Mouse (Mus musculus) neural tube, embryonic 11.5 days (tissue): ENCODE measurements around the gene Aak1. TPM values are rescaled to one million over a fixed set of nuclear protein-coding genes. Genes with fewer than 3 reads are reported as not detected.

Experiments used
- ATAC-seq: fragments of 200-750 bp; cut with Nextera tagmentation; 2 replicates; pipeline ENCODE4 v1.8.0; 2017; ENCODE audit warnings: moderate number of reproducible peaks, mild to moderate bottlenecking, moderate TSS enrichment, moderate library complexity; ENCODE audit not compliant: insufficient read depth, low FRiP score, low TSS enrichment
- DNase-seq: peaks from one replicate; pipeline ENCODE4 v3.0.0-alpha.2; 2015; ENCODE audit warnings: low spot score
- H3K27ac ChIP-seq: fragments of 300-500 bp; sonication (generic); 2 replicates; pipeline ENCODE4 v1.5.1; 2014; ENCODE audit warnings: low read depth, mild to moderate bottlenecking, low read length
- H3K27me3 ChIP-seq: fragments of 300-500 bp; sonication (generic); 2 replicates; pipeline ENCODE4 v1.6.1; 2014; ENCODE audit warnings: mild to moderate bottlenecking, low read length, mixed read lengths; ENCODE audit not compliant: control insufficient read depth, insufficient read depth
- H3K36me3 ChIP-seq: fragments of 300-500 bp; sonication (generic); 2 replicates; pipeline ENCODE4 v1.6.1; 2014; ENCODE audit warnings: mild to moderate bottlenecking, low read length, moderate library complexity, mixed read lengths; ENCODE audit not compliant: control insufficient read depth, insufficient read depth
- H3K4me1 ChIP-seq: fragments of 300-500 bp; sonication (generic); 2 replicates; pipeline ENCODE4 v1.6.1; 2014; ENCODE audit warnings: low read length, mixed read lengths; ENCODE audit not compliant: control insufficient read depth, insufficient read depth
- H3K4me2 ChIP-seq: fragments of 300-500 bp; sonication (generic); 2 replicates; pipeline ENCODE4 v1.6.1; 2014; ENCODE audit warnings: low read depth, mild to moderate bottlenecking, moderate library complexity
- H3K4me3 ChIP-seq: fragments of 300-500 bp; sonication (generic); 2 replicates; pipeline ENCODE4 v1.5.1; 2014; ENCODE audit warnings: low read depth, low read length
- H3K9ac ChIP-seq: fragments of 300-500 bp; sonication (generic); 2 replicates; pipeline ENCODE4 v1.6.1; 2014; ENCODE audit warnings: mild to moderate bottlenecking, low read length
- H3K9me3 ChIP-seq: fragments of 300-500 bp; sonication (generic); 2 replicates; pipeline ENCODE4 v1.6.1; 2016; ENCODE audit warnings: low read length; ENCODE audit not compliant: control insufficient read depth
- WGBS: fragments of 180-500 bp; shearing (Covaris S2); extraction: QIAGEN DNeasy Blood & Tissue Kit; methylation state at CpG from one replicate; pipeline ENCODE4 v1.1.7; 2014; 5-methylcytosine and 5-hydroxymethylcytosine counted together
- polyA plus RNA-seq: library from polyadenylated mRNA; unstranded; fragments of >200 nt; fragmentation: Nextera tagmentation; extraction: Ambion mirVana; gene quantifications from 2 replicates; pipeline ENCODE4 v1.2.1, GENCODE M21; 2014

Aak1 gene
- polyA plus RNA-seq, 1 experiment from 2014 or later, result 27.1 TPM

DNA sequence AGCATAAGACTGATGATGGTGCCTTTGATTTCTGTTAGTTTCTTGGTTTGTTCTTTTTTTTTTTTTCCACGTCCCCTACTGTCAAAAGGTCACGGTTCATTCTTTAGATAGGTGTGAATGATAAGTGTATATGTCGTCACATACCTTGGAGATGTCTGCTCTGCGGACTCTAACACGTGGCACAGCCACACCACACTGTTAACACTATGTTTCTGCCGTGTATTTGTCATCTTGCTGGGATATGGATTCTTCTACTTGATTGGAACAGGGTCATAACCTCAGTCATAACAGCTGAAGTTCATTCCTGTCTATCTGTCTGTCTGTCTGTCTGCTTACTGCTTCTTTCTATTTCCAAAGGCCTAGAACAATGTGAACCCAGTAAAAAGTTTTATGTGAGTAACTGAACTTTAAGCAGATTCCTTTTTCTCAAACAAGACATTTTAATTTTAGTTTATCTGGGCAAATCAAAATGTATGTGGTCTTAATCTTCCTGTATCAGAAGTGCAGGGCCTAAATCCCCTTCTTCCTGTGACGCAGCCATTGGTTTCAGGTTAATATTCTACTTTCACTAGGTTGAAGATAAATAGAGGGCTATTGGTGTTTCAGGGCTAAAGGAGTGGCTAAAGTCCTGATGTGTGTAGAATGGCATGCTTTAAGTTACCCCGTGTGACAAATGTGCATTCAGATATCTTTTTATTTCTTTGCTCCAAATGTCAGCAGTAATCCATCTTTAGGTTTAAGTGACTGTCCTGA is 129.0 kb downstream of the Aak1 start:
- no peak for ATAC-seq
- no peaks in the 10 kb centered on the region for H3K9me3 ChIP-seq
- no peak overlapping the region for H3K9ac ChIP-seq
- H3K36me3 ChIP-seq, result peaks cover 2% of the 10 kb centered on the region
- H3K4me3 ChIP-seq, result no peak overlapping the region
- no peak overlapping the region for H3K4me2 ChIP-seq
- H3K27me3 ChIP-seq, result no peaks in the 10 kb centered on the region
- no peak for DNase-seq
- no peaks in the 10 kb centered on the region for H3K4me1 ChIP-seq
- H3K27ac ChIP-seq, result no peak overlapping the region
- WGBS, result 89% methylated on average over 8 of the region's 8 CpGs

- DNase-seq, result no peak
- Histone ChIP-seq H3K27me3 (no peaks in the 10 kb centered on the region), H3K36me3 (peaks cover under 1% of the 10 kb centered on the region; the same call in 1 of the 2 replicates), H3K9me3 (no peaks in the 10 kb centered on the region), H3K4me3 (no peak overlapping the region), H3K9ac (no peak overlapping the region), H3K27ac (no peak overlapping the region), H3K4me1 (no peaks in the 10 kb centered on the region), H3K4me2 (no peak overlapping the region)
- WGBS, result 81% methylated on average over 6 of the region's 6 CpGs
- no peak for ATAC-seq
Measured at GRCm38 (mm10) chr6:86978909-86979265, 129.6 kb downstream of the Aak1 start.

DNA sequence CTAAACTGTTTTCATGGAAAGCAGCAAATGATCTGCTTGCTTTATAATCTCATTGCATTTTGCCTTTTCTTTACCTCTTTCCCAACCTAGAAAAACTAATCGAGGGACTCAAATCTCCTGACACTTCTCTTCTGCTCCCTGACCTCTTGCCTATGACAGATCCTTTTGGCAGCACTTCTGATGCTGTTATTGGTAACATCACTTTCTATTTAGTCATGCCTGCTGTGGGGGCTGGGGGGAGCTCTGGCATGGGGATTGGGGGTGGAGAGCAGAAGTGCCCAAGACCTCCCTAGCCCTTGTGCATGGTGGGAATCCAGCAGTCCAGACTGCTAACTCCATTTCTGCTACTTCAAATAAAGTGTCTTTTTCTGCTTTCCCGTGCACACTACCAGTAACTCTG is 131.9 kb downstream of the Aak1 start:
- Histone ChIP-seq H3K9me3 (no peaks in the 10 kb centered on the region), H3K9ac (no peak overlapping the region), H3K27me3 (no peaks in the 10 kb centered on the region), H3K4me2 (no peak overlapping the region), H3K36me3 (no peaks in the 10 kb centered on the region), H3K27ac (no peak overlapping the region), H3K4me1 (no peaks in the 10 kb centered on the region), H3K4me3 (no peak overlapping the region)
- DNase-seq (no peak), ATAC-seq (no peak)
- WGBS, result 85% methylated on average over 2 of the region's 2 CpGs

DNA sequence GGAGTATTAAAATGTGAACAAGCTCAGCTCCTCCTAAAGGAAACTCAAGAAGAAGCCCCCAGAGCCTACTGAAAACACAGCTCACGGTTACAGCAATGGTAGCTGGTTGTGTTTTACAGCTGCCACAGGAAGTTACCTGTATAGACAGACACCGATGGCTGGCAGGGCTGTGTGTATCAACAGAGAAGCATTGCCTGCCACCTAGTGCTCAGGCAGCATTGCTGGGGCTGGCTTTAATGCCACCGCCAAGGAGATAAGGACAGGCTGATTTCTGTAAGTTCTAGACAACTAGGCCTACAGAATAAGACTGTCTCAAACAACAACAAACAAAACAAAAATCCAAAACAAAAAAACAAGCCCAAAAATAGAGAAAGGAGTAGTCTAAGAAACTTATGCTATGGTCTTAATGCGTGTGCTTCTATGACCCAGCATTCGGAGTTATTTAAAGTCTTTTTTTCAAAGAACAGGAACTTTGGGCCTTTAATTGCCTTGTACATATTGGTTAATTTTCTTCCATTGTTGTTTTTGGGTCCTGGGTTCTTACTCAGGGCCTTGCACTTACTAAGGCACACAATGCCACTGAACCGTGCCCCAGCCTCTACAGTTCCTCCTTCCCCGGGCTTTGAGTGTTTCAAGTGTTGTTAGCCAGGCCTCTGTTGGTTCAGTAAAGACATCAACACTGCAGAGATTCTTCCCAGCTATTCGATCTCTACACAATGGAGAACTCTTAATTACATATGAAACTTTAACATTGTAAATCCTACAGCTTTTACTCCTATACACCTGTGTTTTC is 136.2 kb downstream of the Aak1 start:
- no peaks in the 10 kb centered on the region for H3K27me3 ChIP-seq
- H3K9ac ChIP-seq, result no peak overlapping the region
- H3K4me3 ChIP-seq, result no peak overlapping the region
- DNase-seq (no peak), ATAC-seq (no peak)
- 87% methylated on average over 8 of the region's 8 CpGs for WGBS
- no peak overlapping the region for H3K27ac ChIP-seq
- H3K36me3 ChIP-seq, result no peaks in the 10 kb centered on the region
- no peaks in the 10 kb centered on the region for H3K4me1 ChIP-seq
- H3K4me2 ChIP-seq, result no peak overlapping the region
- H3K9me3 ChIP-seq, result no peaks in the 10 kb centered on the region

DNA sequence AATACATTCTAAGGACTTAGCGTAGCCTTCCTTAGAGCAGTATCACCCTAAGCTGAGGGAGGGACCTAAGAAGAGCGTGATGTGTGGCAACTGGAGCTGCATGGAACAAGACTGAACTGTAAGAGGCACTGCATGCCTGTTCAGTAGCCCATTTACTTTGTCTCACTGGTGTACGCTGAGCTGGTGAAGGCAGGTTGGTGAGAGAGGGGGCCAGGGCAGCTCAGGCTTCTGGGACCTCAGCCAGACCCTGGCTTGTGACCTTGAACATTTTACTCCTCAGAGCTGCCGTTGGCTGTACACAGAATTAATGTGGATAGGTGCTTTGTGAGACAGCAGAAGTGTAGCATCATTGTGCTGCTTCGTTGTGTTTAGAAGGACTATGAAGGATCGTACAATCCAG is 140.3 kb downstream of the Aak1 start:
- H3K27ac ChIP-seq, result no peak overlapping the region
- ATAC-seq (no peak), DNase-seq (no peak)
- H3K4me1 ChIP-seq, result no peaks in the 10 kb centered on the region
- H3K9ac ChIP-seq, result no peak overlapping the region
- 93% methylated on average over 6 of the region's 6 CpGs for WGBS
- H3K4me2 ChIP-seq, result no peak overlapping the region
- H3K9me3 ChIP-seq, result no peaks in the 10 kb centered on the region
- no peaks in the 10 kb centered on the region for H3K36me3 ChIP-seq
- no peaks in the 10 kb centered on the region for H3K27me3 ChIP-seq
- H3K4me3 ChIP-seq, result no peak overlapping the region

DNA sequence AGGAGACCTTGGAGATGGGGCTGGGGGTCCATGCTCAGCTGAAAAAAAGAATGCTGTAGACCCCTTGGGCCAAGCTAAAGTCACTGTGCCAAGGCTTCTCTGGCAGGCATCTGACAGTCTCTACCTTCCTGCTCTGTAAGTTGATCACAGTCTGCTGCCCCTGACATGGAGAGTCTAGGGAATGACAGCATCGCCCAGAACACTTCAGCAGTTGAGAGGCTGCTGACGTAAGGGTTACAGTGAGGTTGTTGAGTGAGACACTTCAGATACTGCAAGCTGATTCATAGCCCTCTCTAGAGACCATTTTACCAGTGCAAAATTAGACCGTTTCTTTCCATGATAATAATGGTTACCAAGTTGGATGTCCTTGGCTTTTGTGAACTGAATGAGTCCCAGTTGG is 141.7 kb downstream of the Aak1 start:
- H3K4me1 ChIP-seq, result no peaks in the 10 kb centered on the region
- H3K4me3 ChIP-seq, result no peak overlapping the region
- DNase-seq (no peak), ATAC-seq (no peak)
- H3K27ac ChIP-seq, result no peak overlapping the region
- no peaks in the 10 kb centered on the region for H3K36me3 ChIP-seq
- no peak overlapping the region for H3K4me2 ChIP-seq
- H3K27me3 ChIP-seq, result no peaks in the 10 kb centered on the region
- H3K9ac ChIP-seq, result no peak overlapping the region
- WGBS, result 93% methylated on average over 3 of the region's 3 CpGs
- H3K9me3 ChIP-seq, result no peaks in the 10 kb centered on the region

GRCm38 (mm10) chr6:86992349-86992748 is 143.0 kb downstream of the Aak1 start:
- no peaks in the 10 kb centered on the region for H3K4me1 ChIP-seq
- H3K4me2 ChIP-seq, result no peak overlapping the region
- H3K36me3 ChIP-seq, result no peaks in the 10 kb centered on the region
- 90% methylated on average over 8 of the region's 8 CpGs for WGBS
- no peak overlapping the region for H3K4me3 ChIP-seq
- no peaks in the 10 kb centered on the region for H3K27me3 ChIP-seq
- H3K27ac ChIP-seq, result no peak overlapping the region
- H3K9ac ChIP-seq, result no peak overlapping the region
- ATAC-seq (no peak), DNase-seq (no peak)
- H3K9me3 ChIP-seq, result no peaks in the 10 kb centered on the region

- Histone ChIP-seq H3K4me3 (no peak overlapping the region), H3K36me3 (no peaks in the 10 kb centered on the region), H3K4me1 (no peaks in the 10 kb centered on the region), H3K9me3 (no peaks in the 10 kb centered on the region), H3K27me3 (no peaks in the 10 kb centered on the region), H3K9ac (no peak overlapping the region), H3K4me2 (no peak overlapping the region), H3K27ac (no peak overlapping the region)
- ATAC-seq, result no peak
- WGBS, result 90% methylated on average over 4 of the region's 4 CpGs
- DNase-seq, result no peak
Measured at GRCm38 (mm10) chr6:86994254-86994653, 144.9 kb downstream of the Aak1 start.
